Mouse (Mus musculus) spleen, adult 2 months (tissue): ENCODE results near the gene Ocel1. TPM values are rescaled to one million over a fixed set of nuclear protein-coding genes. Genes with fewer than 3 reads are reported as not detected.

ENCODE experiments used
- DNase-seq, 2 experiments: peaks; one replicate each; pipeline versions ENCODE4 v3.0.0 to v3.0.0-alpha.2; 2012 to 2021; ENCODE audit warnings: low spot score in 2 of 2, low read depth in 1 of 2
- H3K27ac ChIP-seq: fragments of 200-500 bp; 2 replicates; pipeline ENCODE4 v1.5.1; 2012; ENCODE audit warnings: low read length, inconsistent platforms; ENCODE audit not compliant: insufficient read depth
- H3K27me3 ChIP-seq: fragments of 200-500 bp; 2 replicates; pipeline ENCODE4 v1.6.1; 2012; ENCODE audit warnings: mild to moderate bottlenecking, moderate library complexity, low read length, inconsistent platforms; ENCODE audit not compliant: control insufficient read depth, insufficient read depth
- H3K36me3 ChIP-seq: fragments of 200-500 bp; 2 replicates; pipeline ENCODE4 v1.6.1; 2012; ENCODE audit warnings: mild to moderate bottlenecking, low read length, inconsistent platforms; ENCODE audit not compliant: control insufficient read depth, insufficient read depth
- H3K4me1 ChIP-seq: fragments of 200-500 bp; 2 replicates; pipeline ENCODE4 v1.6.1; 2011; ENCODE audit warnings: inconsistent platforms; ENCODE audit not compliant: control insufficient read depth, insufficient read depth, insufficient read length
- H3K4me3 ChIP-seq: fragments of 200-500 bp; 2 replicates; pipeline ENCODE4 v1.5.1; 2011; ENCODE audit warnings: mild to moderate bottlenecking, inconsistent platforms; ENCODE audit not compliant: insufficient read depth, insufficient read length; ENCODE audit errors: extremely low read depth
- CTCF ChIP-seq: fragments of 200-500 bp; IDR thresholded peaks from 2 replicates; pipeline ENCODE4 v1.5.1; 2011; ENCODE audit warnings: mild to moderate bottlenecking, inconsistent platforms; ENCODE audit not compliant: insufficient read depth, insufficient read length, insufficient replicate concordance; ENCODE audit errors: extremely low read depth
- POLR2A ChIP-seq: fragments of 200-500 bp; IDR thresholded peaks from 2 replicates; pipeline ENCODE4 v1.6.1; 2011; ENCODE audit warnings: low read depth, low read length, inconsistent platforms
- WGBS: fragments of 180-500 bp; shearing (Covaris S2); methylation state at CpG from one replicate; pipeline ENCODE4 v1.1.7; 2018; 5-methylcytosine and 5-hydroxymethylcytosine counted together
- polyA plus RNA-seq: library from polyadenylated mRNA; depleted of rRNA; stranded (reverse); fragments of >200 nt; gene quantifications from 2 replicates; pipeline ENCODE4 v1.2.3, GENCODE M21; 2012

Ocel1 gene
- polyA plus RNA-seq, 1 experiment = 16.8 TPM

DNA sequence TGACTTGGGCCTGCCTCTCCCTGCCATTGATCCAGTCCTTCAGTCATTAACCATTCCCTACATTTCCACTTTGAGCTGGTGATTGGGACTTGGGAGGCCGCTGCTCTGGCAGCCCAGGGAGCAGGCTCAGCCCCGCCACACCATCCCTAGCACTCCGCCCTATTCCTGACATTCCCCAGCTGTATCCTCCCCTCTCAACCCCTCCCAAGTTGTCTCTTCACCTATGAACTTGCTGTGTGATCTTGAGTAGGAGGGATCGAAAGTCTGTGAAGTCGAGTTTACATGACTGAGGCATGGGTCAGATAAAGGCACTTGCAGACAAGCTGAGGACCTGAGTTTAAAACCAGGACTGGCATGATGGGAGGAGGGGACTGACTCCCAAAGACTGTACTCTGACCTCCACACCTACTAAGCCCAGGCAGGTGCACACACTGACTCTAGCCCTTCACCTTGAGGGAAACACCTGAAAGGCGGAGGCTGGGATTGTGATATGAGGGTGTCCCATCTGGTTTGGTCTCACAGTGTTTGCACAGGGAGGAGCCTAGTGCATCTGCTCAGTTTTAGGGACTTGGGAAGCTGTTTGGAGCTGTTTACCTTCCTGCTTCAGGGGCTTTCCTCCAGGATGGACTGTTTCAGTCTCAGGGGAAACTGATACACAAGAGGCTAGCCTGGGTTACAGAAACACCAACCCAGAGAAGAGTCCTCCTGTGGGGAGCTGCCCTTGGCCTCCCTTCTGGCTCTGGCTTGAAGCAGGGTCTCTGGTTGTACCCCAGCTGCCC is 32.2 kb downstream of the Ocel1 start:
- no peak for TF ChIP-seq CTCF
- TF ChIP-seq POLR2A = no peak
- 92% methylated on average over 6 of the region's 6 CpGs for WGBS

GRCm38 (mm10) chr8:71404011-71404410 is 32.9 kb downstream of the Ocel1 start:
- H3K36me3 ChIP-seq = 0 out of 2 replicates have a peak, but pooled peaks cover 3% of the 10 kb centered on the region
- peaks cover 13% of the 10 kb centered on the region for H3K4me1 ChIP-seq
- no peak for DNase-seq
- H3K4me3 ChIP-seq = no peak overlapping the region
- 92% methylated on average over 8 of the region's 8 CpGs for WGBS
- TF ChIP-seq POLR2A = no peak
- no peak for TF ChIP-seq CTCF
- no peaks in the 10 kb centered on the region for H3K27me3 ChIP-seq
- no peak overlapping the region for H3K27ac ChIP-seq

More for the DNA sequence above, 32.2 kb downstream of the Ocel1 start:
- H3K4me3 ChIP-seq = no peak overlapping the region
- H3K36me3 ChIP-seq = peaks cover 7% of the 10 kb centered on the region; the same call in 1 of the 2 replicates
- no peaks in the 10 kb centered on the region for H3K27me3 ChIP-seq
- no peak overlapping the region for H3K27ac ChIP-seq
- H3K4me1 ChIP-seq = peaks cover 13% of the 10 kb centered on the region
- no peak for DNase-seq

DNA sequence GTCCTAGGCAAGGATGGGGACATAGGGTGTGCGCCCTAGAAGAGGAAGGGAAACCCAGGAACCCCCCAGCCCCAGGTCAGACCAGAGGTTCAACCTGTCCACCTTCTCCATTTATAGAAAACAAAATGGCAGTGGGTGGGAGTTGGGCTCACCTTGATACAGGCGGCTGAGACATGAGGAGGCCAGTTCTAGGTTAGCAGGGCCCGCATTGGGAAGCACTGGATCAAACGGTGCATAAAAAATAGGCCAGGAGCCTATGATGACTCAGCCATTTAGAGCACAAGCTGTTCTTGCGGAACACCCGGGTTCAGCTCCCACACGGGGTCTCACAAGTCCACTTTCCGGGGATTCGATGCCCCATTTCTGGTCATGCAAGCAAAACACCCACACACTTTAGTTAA is 33.9 kb downstream of the Ocel1 start:
- WGBS = 71% methylated on average over 9 of the region's 9 CpGs
- Histone ChIP-seq H3K27ac (no peak overlapping the region), H3K36me3 (no peaks in the 10 kb centered on the region), H3K27me3 (no peaks in the 10 kb centered on the region), H3K4me1 (peaks cover 13% of the 10 kb centered on the region), H3K4me3 (no peak overlapping the region)
- no peak for DNase-seq
- no peak for TF ChIP-seq POLR2A
- TF ChIP-seq CTCF = no peak

- TF ChIP-seq POLR2A (no peak), CTCF (peak; percentile 51; the same call in 1 of the 2 replicates)
- Histone ChIP-seq H3K27me3 (no peaks in the 10 kb centered on the region), H3K4me1 (peaks cover 13% of the 10 kb centered on the region), H3K4me3 (peak within 1 kb of the TSS; percentile 46), H3K27ac (no peak within 1 kb of the TSS), H3K36me3 (no peaks in the 10 kb centered on the region)
- WGBS = 12% methylated on average over 33 of the region's 33 CpGs
- DNase-seq = peak; percentile 72 to 92
These were observed 34.5 kb downstream of the Ocel1 start, which contains the start of gene Ankle1 for GRCm38 (mm10) chr8:71405401-71406098. Gene Ankle1 (plus strand): TSS chr8:71406010.

DNA sequence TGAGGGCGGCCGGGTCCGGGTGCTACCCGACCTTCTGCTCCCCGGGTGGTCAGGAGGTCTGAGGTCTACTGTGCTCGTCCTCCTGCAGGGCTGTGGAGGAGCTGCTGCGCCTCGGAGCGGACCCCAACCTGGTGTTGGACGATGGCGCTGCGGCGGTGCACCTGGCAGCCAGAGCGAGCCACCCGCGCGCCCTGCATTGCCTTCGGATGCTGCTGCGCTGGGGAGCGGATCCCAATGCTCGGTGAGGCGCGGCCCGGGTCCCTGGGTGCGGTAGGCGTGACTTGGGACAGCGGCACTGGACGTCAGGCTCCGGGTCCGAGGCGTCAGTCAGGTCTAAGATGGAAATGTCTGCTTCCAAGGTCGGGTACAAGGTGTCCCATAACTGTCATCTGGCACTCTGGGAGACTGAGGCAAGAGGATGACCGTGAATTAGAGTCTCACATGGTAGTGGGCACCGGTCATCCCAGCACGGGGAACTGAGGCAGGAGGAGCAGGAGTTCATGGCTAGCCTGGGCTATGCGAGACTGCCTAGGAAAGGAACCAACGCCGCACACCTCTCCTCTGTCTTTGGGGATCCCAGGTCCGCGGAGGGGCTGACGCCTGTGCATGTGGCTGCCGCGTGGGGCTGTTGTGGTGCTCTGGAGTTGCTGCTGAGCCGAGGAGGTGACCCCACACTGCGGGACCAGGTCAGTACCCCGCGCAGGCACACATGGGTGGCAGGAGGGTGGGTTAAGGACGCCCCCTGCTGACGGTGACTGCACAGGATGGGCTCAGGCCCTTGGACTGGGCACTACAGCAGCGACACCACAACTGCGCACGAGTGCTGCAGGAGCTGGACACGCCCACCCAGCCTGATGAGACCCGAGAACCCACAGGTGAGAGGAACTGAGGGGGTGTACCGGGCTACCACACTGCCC is 35.3 kb downstream of the Ocel1 start:
- Histone ChIP-seq H3K4me3 (peak overlapping the region; percentile 46), H3K4me1 (peaks cover 13% of the 10 kb centered on the region), H3K36me3 (no peaks in the 10 kb centered on the region), H3K27me3 (no peaks in the 10 kb centered on the region), H3K27ac (no peak overlapping the region)
- TF ChIP-seq CTCF = peak; percentile 67; the same call in 1 of the 2 replicates
- no peak for TF ChIP-seq POLR2A
- DNase-seq = peak; percentile 11 to 61
- WGBS = under 1% methylated on average over 55 of the region's 55 CpGs

- no peaks in the 10 kb centered on the region for H3K36me3 ChIP-seq
- no peak overlapping the region for H3K4me3 ChIP-seq
- no peak for DNase-seq
- no peaks in the 10 kb centered on the region for H3K27me3 ChIP-seq
- peaks cover 16% of the 10 kb centered on the region for H3K4me1 ChIP-seq
- TF ChIP-seq CTCF (no peak), POLR2A (no peak)
- 93% methylated on average over 14 of the region's 14 CpGs for WGBS
- H3K27ac ChIP-seq = no peak overlapping the region
These were observed 36.3 kb downstream of the Ocel1 start for GRCm38 (mm10) chr8:71407441-71407840.
